Mouse (Mus musculus) heart, postnatal 0 days (tissue): ENCODE data around the gene Cyp2d11.

ENCODE experiments used
- CTCF ChIP-seq: IDR thresholded peaks from 2 replicates; pipeline ENCODE4 v1.5.1; 2016; ENCODE audit warnings: antibody characterized with exemption, control low read depth, low read depth
- EP300 ChIP-seq: IDR thresholded peaks from 2 replicates; pipeline ENCODE4 v1.6.1; 2016; ENCODE audit warnings: antibody characterized with exemption, low read depth

DNA sequence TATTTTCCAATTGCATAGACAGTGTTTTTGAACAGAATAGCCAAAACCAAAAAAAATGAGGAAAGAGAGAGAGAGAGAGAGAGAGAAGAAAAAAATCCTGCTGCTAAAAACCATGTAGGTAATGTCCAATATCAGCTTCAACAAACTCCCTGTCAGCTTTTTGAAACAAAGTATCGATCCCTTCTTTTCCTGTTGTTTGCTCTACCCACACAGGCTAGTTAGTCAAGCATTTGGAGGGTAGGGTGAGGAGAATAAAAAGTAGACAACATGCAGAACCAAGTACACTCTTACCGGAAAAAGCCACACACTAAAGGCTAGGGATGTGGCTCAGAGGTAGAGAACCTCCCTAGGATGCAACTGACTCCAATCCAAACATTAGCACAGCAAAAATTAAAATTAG, 8.1 kb downstream of the Cyp2d11 start:
- TF ChIP-seq CTCF (no peak), EP300 (no peak)
